Mouse (Mus musculus): Measurements from ENCODE around the gene Olfr819. TPM values are rescaled to one million over a fixed set of nuclear protein-coding genes. Genes with fewer than 3 reads are reported as not detected.

Olfr819 gene
- polyA plus RNA-seq (2015; fragmentation: Nextera tagmentation; extraction: Ambion mirVana) = not detected in 2 replicates

GRCm38 (mm10) chr10:129967166-129967565 is at the start of gene Olfr819:
Gene Olfr819 (minus strand): TSS chr10:129967266.

GRCm38 (mm10) chr10:130012321-130012720 is 45.3 kb upstream of the Olfr819 start, which contains the start of gene Olfr820:
Gene Olfr820 (plus strand): TSS chr10:130012621.

GRCm38 (mm10) chr10:129984962-129985361 is 17.9 kb upstream of the Olfr819 start, which contains the start of gene Gm10310:
Gene Gm10310 (minus strand): TSS chr10:129985062.

GRCm38 (mm10) chr10:129976040-129976439 is 9.0 kb upstream of the Olfr819 start, which contains the start of gene Olfr247:
Gene Olfr247 (minus strand): TSS chr10:129976140.

GRCm38 (mm10) chr10:129949000-129949399 is 18.1 kb downstream of the Olfr819 start, which contains the start of gene Olfr818:
Gene Olfr818 (minus strand): TSS chr10:129949100.

GRCm38 (mm10) chr10:129915497-129915896 is 51.6 kb downstream of the Olfr819 start, which contains the start of gene Olfr816:
Gene Olfr816 (minus strand): TSS chr10:129915597.

Other genes with a start within 250 kb of the Olfr819 start
- not detected in 2 replicates for gene Olfr805, start 237.9 kb downstream of the Olfr819 start, polyA plus RNA-seq (2015; fragmentation: Nextera tagmentation; extraction: Ambion mirVana)
- gene Olfr806, start 225.3 kb downstream of the Olfr819 start, polyA plus RNA-seq (2015; fragmentation: Nextera tagmentation; extraction: Ambion mirVana) = not detected in 2 replicates
- gene Olfr807, start 209.5 kb downstream of the Olfr819 start, polyA plus RNA-seq (2015; fragmentation: Nextera tagmentation; extraction: Ambion mirVana) = not detected in 2 replicates
- gene Olfr808, start 201.8 kb downstream of the Olfr819 start, polyA plus RNA-seq (2015; fragmentation: Nextera tagmentation; extraction: Ambion mirVana) = not detected in 2 replicates
- not detected in 2 replicates for gene Olfr809, start 192.6 kb downstream of the Olfr819 start, polyA plus RNA-seq (2015; fragmentation: Nextera tagmentation; extraction: Ambion mirVana)
- gene Olfr810, start 172.3 kb downstream of the Olfr819 start, polyA plus RNA-seq (2015; fragmentation: Nextera tagmentation; extraction: Ambion mirVana) = not detected in 2 replicates
- not detected in 2 replicates for gene Olfr811, start 162.9 kb downstream of the Olfr819 start, polyA plus RNA-seq (2015; fragmentation: Nextera tagmentation; extraction: Ambion mirVana)
- gene Olfr812, start 121.2 kb downstream of the Olfr819 start, polyA plus RNA-seq (2015; fragmentation: Nextera tagmentation; extraction: Ambion mirVana) = not detected in 2 replicates
- gene Olfr813, start 111.9 kb downstream of the Olfr819 start, polyA plus RNA-seq (2015; fragmentation: Nextera tagmentation; extraction: Ambion mirVana) = not detected in 2 replicates
- gene Olfr814, start 87.4 kb downstream of the Olfr819 start, polyA plus RNA-seq (2015; fragmentation: Nextera tagmentation; extraction: Ambion mirVana) = not detected in 2 replicates
- not detected in 2 replicates for gene Olfr815, start 61.4 kb downstream of the Olfr819 start, polyA plus RNA-seq (2015; fragmentation: Nextera tagmentation; extraction: Ambion mirVana)
- not detected in 2 replicates for gene Olfr816, start 51.7 kb downstream of the Olfr819 start, polyA plus RNA-seq (2015; fragmentation: Nextera tagmentation; extraction: Ambion mirVana)
- gene Olfr818, start 18.2 kb downstream of the Olfr819 start, polyA plus RNA-seq (2015; fragmentation: Nextera tagmentation; extraction: Ambion mirVana) = not detected in 2 replicates
- not detected in 2 replicates for gene Olfr247, start 8.9 kb upstream of the Olfr819 start, polyA plus RNA-seq (2015; fragmentation: Nextera tagmentation; extraction: Ambion mirVana)
- gene Gm10310, start 17.8 kb upstream of the Olfr819 start, polyA plus RNA-seq (2015; fragmentation: Nextera tagmentation; extraction: Ambion mirVana) = not detected in 2 replicates
- not detected in 2 replicates for gene Olfr820, start 45.4 kb upstream of the Olfr819 start, polyA plus RNA-seq (2015; fragmentation: Nextera tagmentation; extraction: Ambion mirVana)
- gene Olfr821, start 63.1 kb upstream of the Olfr819 start, polyA plus RNA-seq (2015; fragmentation: Nextera tagmentation; extraction: Ambion mirVana) = not detected in 2 replicates
- not detected in 2 replicates for gene Olfr822, start 103.9 kb upstream of the Olfr819 start, polyA plus RNA-seq (2015; fragmentation: Nextera tagmentation; extraction: Ambion mirVana)
- gene Olfr823, start 148.1 kb upstream of the Olfr819 start, polyA plus RNA-seq (2015; fragmentation: Nextera tagmentation; extraction: Ambion mirVana) = not detected in 2 replicates
- not detected in 2 replicates for gene Olfr824, start 162.7 kb upstream of the Olfr819 start, polyA plus RNA-seq (2015; fragmentation: Nextera tagmentation; extraction: Ambion mirVana)
- gene Olfr825, start 199.5 kb upstream of the Olfr819 start, polyA plus RNA-seq (2015; fragmentation: Nextera tagmentation; extraction: Ambion mirVana) = not detected in 2 replicates
- not detected in 2 replicates for gene Olfr826, start 216.9 kb upstream of the Olfr819 start, polyA plus RNA-seq (2015; fragmentation: Nextera tagmentation; extraction: Ambion mirVana)
- not detected in 2 replicates for gene Olfr827, start 247.1 kb upstream of the Olfr819 start, polyA plus RNA-seq (2015; fragmentation: Nextera tagmentation; extraction: Ambion mirVana)